In genomic region chr13:31122689-31123088, GRCm38 (mm10) we compare ENCODE assay signal across 19 mouse cellular contexts.
"Had no signal": no experiment of that assay in that cellular context is flagged by ENCODE, and none has a peak within 500 bp of the region (broad histone marks: within the 10 kb centered on the region; RNA-seq: fewer than 3 reads in every experiment).

No protein-coding gene starts in this region.

- H3K27me3 ChIP-seq: limb, embryonic 13.5 days; liver, embryonic 12.5 days; liver, embryonic 15.5 days; neural tube, embryonic 12.5 days; neural tube, embryonic 15.5 days; stomach, embryonic 15.5 days had no signal

- H3K4me2 ChIP-seq: limb, embryonic 13.5 days; liver, embryonic 12.5 days; liver, embryonic 15.5 days; midbrain, embryonic 11.5 days; neural tube, embryonic 12.5 days; neural tube, embryonic 15.5 days; stomach, embryonic 15.5 days had no signal

- H3K9ac ChIP-seq: limb, embryonic 13.5 days; liver, embryonic 12.5 days; liver, embryonic 15.5 days; neural tube, embryonic 12.5 days; neural tube, embryonic 15.5 days; stomach, embryonic 15.5 days had no signal

- H3K9me3 ChIP-seq: limb, embryonic 10.5 days; limb, embryonic 13.5 days; liver, embryonic 12.5 days; liver, embryonic 15.5 days; neural tube, embryonic 12.5 days; neural tube, embryonic 15.5 days; stomach, embryonic 15.5 days had no signal

- DNase-seq: kidney, adult 18-20 months; kidney, adult 9 months; kidney, postnatal 14 days; kidney, postnatal 4 days; liver; midbrain, embryonic 14.5 days; right cerebral cortex, adult 18-20 months; right cerebral cortex, postnatal 14 days; right cerebral cortex, postnatal 4 days; thymus, postnatal 25 days had no signal

- H3K27ac ChIP-seq: limb, embryonic 10.5 days; limb, embryonic 13.5 days; liver, embryonic 12.5 days; liver, embryonic 15.5 days; neural tube, embryonic 12.5 days; neural tube, embryonic 15.5 days; stomach, embryonic 15.5 days had no signal

- H3K4me3 ChIP-seq: limb, embryonic 10.5 days; limb, embryonic 13.5 days; liver, embryonic 12.5 days; liver, embryonic 15.5 days; neural tube, embryonic 12.5 days; neural tube, embryonic 15.5 days; stomach, embryonic 15.5 days had no signal

- H3K36me3 ChIP-seq: limb, embryonic 10.5 days; limb, embryonic 13.5 days; liver, embryonic 12.5 days; liver, embryonic 15.5 days; neural tube, embryonic 12.5 days; neural tube, embryonic 15.5 days; stomach, embryonic 15.5 days had no signal

- ATAC-seq: intestine, embryonic 16.5 days; liver, embryonic 12.5 days had no signal

- H3K4me1 ChIP-seq: limb, embryonic 10.5 days; limb, embryonic 13.5 days; liver, embryonic 12.5 days; liver, embryonic 15.5 days; neural tube, embryonic 12.5 days; neural tube, embryonic 15.5 days; stomach, embryonic 15.5 days had no signal
